Mouse (Mus musculus): ENCODE measurements around the gene Pcdh18. TPM values are rescaled to one million over a fixed set of nuclear protein-coding genes. Genes with fewer than 3 reads are reported as not detected.

Pcdh18 gene
- polyA plus RNA-seq, 1 experiment from 2014 or later: 1.9 TPM

GRCm38 (mm10) chr3:49755986-49756845 lies 909 bp downstream of the Pcdh18 start:
- Histone ChIP-seq H3K4me1 (ENCODE audit: control insufficient read depth, low read depth, low read length) (no peaks in the 10 kb centered on the region), H3K4me2 (ENCODE audit: low read depth, low read length) (peak overlapping the region; percentile 46; the same call in 1 of the 2 replicates), H3K9ac (ENCODE audit: low read depth, low read length) (no peak overlapping the region), H3K27ac (ENCODE audit: low read length) (no peak overlapping the region), H3K9me3 (replicated peaks; ENCODE audit: control insufficient read depth, low read length) (no peaks in the 10 kb centered on the region), H3K27me3 (ENCODE audit: control insufficient read depth, insufficient read depth, low read depth, low read length) (peaks cover 10% of the 10 kb centered on the region), H3K4me3 (ENCODE audit: low read depth, low read length) (peak overlapping the region; percentile 46; the same call in 1 of the 2 replicates), H3K36me3 (ENCODE audit: control insufficient read depth, insufficient read depth) (no peaks in the 10 kb centered on the region)
- 4% methylated on average over 36 of the region's 36 CpGs for WGBS (ENCODE audit: insufficient replicate concordance)
- no peak for ATAC-seq (ENCODE audit: low read depth)

DNA sequence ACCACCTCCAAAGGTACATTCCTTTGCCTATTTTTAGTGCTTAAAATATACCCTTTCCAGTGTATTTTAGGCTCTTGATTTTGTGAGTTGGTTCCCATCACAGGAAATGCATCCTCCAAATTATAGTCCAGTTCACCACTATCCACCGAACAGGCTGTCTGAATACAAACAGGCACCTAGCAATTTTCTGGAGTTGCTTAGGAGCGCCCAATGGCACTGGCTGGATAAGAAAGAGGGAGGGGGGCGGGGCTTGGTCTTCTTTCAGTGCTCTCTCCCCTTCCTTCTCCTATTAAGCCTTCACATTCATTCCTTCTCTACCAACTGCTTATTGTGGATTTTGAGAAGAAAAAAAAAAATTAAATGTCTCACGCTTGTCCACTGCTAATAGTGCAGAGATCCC lies 4.4 kb downstream of the Pcdh18 start:
- H3K36me3 ChIP-seq (ENCODE audit: control insufficient read depth, insufficient read depth): no peaks in the 10 kb centered on the region

DNA sequence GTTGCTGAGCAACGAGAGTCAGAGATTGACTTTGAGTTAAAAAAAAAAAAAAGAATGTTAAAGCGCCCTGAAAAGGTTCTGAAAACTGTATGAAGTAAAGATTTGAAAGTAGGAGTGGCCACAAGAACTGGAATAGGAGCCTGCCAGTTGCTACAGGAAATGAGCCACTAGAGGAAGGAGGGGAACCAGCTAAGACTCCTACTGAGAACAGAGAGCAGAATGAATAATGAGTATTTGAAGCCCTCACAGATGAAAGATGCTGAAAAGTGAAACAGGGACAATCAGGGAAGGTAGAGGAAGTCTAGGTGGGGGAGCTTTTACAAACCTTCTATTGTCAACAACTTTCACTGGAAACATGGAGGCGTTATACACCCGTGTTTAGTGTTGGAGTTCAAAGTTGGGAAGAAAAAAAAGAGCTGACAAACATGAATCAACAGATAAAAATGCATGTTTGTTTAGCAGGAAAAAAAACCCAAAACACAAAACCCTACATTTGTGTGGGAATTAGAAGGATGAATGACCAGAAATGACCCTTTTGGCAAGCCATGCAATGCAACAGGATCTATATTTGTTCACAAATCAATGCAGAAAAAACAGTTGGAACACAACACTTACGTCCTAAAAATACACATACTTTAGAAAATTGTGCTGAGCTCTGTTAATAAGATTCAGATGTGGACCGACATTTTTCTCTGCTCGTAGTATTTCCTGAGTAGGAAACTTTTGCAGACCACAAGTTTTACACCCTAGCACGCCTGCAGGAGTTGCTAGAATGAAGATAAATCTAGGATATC lies 7.4 kb downstream of the Pcdh18 start:
- H3K9me3 ChIP-seq (replicated peaks; ENCODE audit: control insufficient read depth, low read length): no peaks in the 10 kb centered on the region
- 48% methylated on average over 8 of the region's 8 CpGs for WGBS (ENCODE audit: insufficient replicate concordance)

More for the DNA sequence above, 4.4 kb downstream of the Pcdh18 start:
- WGBS (ENCODE audit: insufficient replicate concordance): 60% methylated on average over 4 of the region's 4 CpGs
- Histone ChIP-seq H3K4me2 (ENCODE audit: low read depth, low read length) (no peak overlapping the region), H3K27me3 (ENCODE audit: control insufficient read depth, insufficient read depth, low read depth, low read length) (peaks cover 10% of the 10 kb centered on the region), H3K9me3 (replicated peaks; ENCODE audit: control insufficient read depth, low read length) (no peaks in the 10 kb centered on the region), H3K9ac (ENCODE audit: low read depth, low read length) (no peak overlapping the region), H3K4me1 (ENCODE audit: control insufficient read depth, low read depth, low read length) (no peaks in the 10 kb centered on the region), H3K4me3 (ENCODE audit: low read depth, low read length) (no peak overlapping the region), H3K27ac (ENCODE audit: low read length) (no peak overlapping the region)
- ATAC-seq (ENCODE audit: low read depth): no peak

GRCm38 (mm10) chr3:49748054-49748453 lies 9.1 kb downstream of the Pcdh18 start:
- H3K4me1 ChIP-seq (ENCODE audit: control insufficient read depth, low read depth, low read length): no peaks in the 10 kb centered on the region
- H3K9me3 ChIP-seq (replicated peaks; ENCODE audit: control insufficient read depth, low read length): no peaks in the 10 kb centered on the region
- no peak for ATAC-seq (ENCODE audit: low read depth)
- H3K36me3 ChIP-seq (ENCODE audit: control insufficient read depth, insufficient read depth): no peaks in the 10 kb centered on the region
- 86% methylated on average over 1 of the region's 1 CpGs for WGBS (ENCODE audit: insufficient replicate concordance)
- no peak overlapping the region for H3K4me2 ChIP-seq (ENCODE audit: low read depth, low read length)
- no peaks in the 10 kb centered on the region for H3K27me3 ChIP-seq (ENCODE audit: control insufficient read depth, insufficient read depth, low read depth, low read length)
- no peak overlapping the region for H3K27ac ChIP-seq (ENCODE audit: low read length)
- H3K4me3 ChIP-seq (ENCODE audit: low read depth, low read length): no peak overlapping the region
- no peak overlapping the region for H3K9ac ChIP-seq (ENCODE audit: low read depth, low read length)

More for the DNA sequence above, 7.4 kb downstream of the Pcdh18 start:
- Histone ChIP-seq H3K4me1 (ENCODE audit: control insufficient read depth, low read depth, low read length) (no peaks in the 10 kb centered on the region), H3K4me2 (ENCODE audit: low read depth, low read length) (no peak overlapping the region), H3K27ac (ENCODE audit: low read length) (no peak overlapping the region), H3K27me3 (ENCODE audit: control insufficient read depth, insufficient read depth, low read depth, low read length) (no peaks in the 10 kb centered on the region), H3K36me3 (ENCODE audit: control insufficient read depth, insufficient read depth) (no peaks in the 10 kb centered on the region), H3K9ac (ENCODE audit: low read depth, low read length) (no peak overlapping the region), H3K4me3 (ENCODE audit: low read depth, low read length) (no peak overlapping the region)
- ATAC-seq (ENCODE audit: low read depth): no peak

DNA sequence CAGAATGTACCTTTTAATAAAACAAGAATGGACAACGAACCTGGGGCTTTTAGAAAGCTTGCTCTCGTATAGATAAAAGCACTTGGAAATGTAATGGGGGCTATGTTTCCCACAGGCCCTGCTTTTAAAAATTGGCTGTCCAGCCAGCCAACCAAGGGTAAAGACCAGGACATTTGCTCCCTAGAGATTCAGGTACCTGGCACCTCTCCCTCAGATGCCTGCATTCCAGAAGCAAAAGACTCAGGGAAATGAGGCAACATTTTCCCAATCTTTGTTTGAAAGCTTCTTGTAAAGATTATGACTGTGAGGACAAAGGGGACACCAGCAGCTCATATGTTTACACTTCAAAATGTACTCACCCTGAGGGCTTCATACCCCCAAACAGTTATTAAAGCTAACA lies 18.1 kb downstream of the Pcdh18 start:
- H3K9me3 ChIP-seq (replicated peaks; ENCODE audit: control insufficient read depth, low read length): no peaks in the 10 kb centered on the region
- H3K27ac ChIP-seq (ENCODE audit: low read length): no peak overlapping the region
- H3K4me3 ChIP-seq (ENCODE audit: low read depth, low read length): no peak overlapping the region
- ATAC-seq (ENCODE audit: low read depth): no peak
- 47% methylated on average over 2 of the region's 2 CpGs for WGBS (ENCODE audit: insufficient replicate concordance)
- no peak overlapping the region for H3K9ac ChIP-seq (ENCODE audit: low read depth, low read length)
- no peaks in the 10 kb centered on the region for H3K27me3 ChIP-seq (ENCODE audit: control insufficient read depth, insufficient read depth, low read depth, low read length)
- no peak overlapping the region for H3K4me2 ChIP-seq (ENCODE audit: low read depth, low read length)
- H3K36me3 ChIP-seq (ENCODE audit: control insufficient read depth, insufficient read depth): no peaks in the 10 kb centered on the region
- no peaks in the 10 kb centered on the region for H3K4me1 ChIP-seq (ENCODE audit: control insufficient read depth, low read depth, low read length)

GRCm38 (mm10) chr3:49738531-49738930 lies 18.6 kb downstream of the Pcdh18 start:
- Histone ChIP-seq H3K9ac (ENCODE audit: low read depth, low read length) (no peak overlapping the region), H3K36me3 (ENCODE audit: control insufficient read depth, insufficient read depth) (no peaks in the 10 kb centered on the region), H3K27ac (ENCODE audit: low read length) (no peak overlapping the region), H3K27me3 (ENCODE audit: control insufficient read depth, insufficient read depth, low read depth, low read length) (no peaks in the 10 kb centered on the region), H3K4me1 (ENCODE audit: control insufficient read depth, low read depth, low read length) (no peaks in the 10 kb centered on the region), H3K4me2 (ENCODE audit: low read depth, low read length) (no peak overlapping the region), H3K4me3 (ENCODE audit: low read depth, low read length) (no peak overlapping the region), H3K9me3 (replicated peaks; ENCODE audit: control insufficient read depth, low read length) (no peaks in the 10 kb centered on the region)
- ATAC-seq (ENCODE audit: low read depth): no peak

DNA sequence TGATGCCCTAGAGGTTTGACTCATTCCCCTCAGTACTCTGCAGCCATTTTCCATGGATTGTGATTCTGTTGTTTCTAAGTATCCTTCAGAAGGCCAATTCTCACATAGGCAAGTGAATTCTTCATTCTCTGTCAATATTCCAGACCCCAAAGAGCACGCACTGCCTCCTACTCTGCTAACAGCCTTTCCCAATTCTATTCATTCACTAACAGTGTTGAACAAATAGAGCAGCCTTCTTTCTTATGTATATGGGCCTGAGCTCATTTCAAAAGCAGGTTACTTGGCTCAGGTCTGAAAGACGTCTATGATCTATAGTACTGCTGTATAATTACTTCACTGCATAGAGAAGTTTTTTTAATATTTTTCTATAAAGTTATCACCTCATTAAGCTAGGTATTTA lies 50.6 kb downstream of the Pcdh18 start:
- Histone ChIP-seq H3K4me1 (ENCODE audit: control insufficient read depth, low read depth, low read length) (no peaks in the 10 kb centered on the region), H3K4me3 (ENCODE audit: low read depth, low read length) (no peak overlapping the region), H3K27ac (ENCODE audit: low read length) (no peak overlapping the region), H3K4me2 (ENCODE audit: low read depth, low read length) (no peak overlapping the region), H3K27me3 (ENCODE audit: control insufficient read depth, insufficient read depth, low read depth, low read length) (no peaks in the 10 kb centered on the region), H3K36me3 (ENCODE audit: control insufficient read depth, insufficient read depth) (no peaks in the 10 kb centered on the region), H3K9ac (ENCODE audit: low read depth, low read length) (no peak overlapping the region), H3K9me3 (replicated peaks; ENCODE audit: control insufficient read depth, low read length) (no peaks in the 10 kb centered on the region; the same call in 1 of the 2 replicates)
- no peak for ATAC-seq (ENCODE audit: low read depth)
- WGBS (ENCODE audit: insufficient replicate concordance): 59% methylated on average over 2 of the region's 2 CpGs

DNA sequence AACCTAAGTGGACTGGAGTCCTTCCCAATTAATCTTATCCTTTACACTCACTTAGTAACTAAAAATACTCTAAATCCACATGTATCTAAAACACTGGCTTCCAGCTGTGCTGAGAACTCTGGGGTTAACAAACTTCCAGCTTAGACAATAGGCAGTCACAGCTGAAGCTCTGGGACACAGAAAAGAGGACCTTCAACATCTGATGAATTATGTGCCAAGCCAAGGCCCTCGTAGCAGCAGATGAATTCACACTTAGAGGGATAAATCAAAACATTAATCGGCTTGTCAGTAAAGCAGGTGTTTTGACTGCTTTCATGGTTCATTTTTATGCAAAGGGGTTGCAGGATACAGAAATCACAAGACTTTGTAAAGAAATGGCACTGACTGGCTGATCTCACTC lies 57.2 kb downstream of the Pcdh18 start:
- Histone ChIP-seq H3K4me1 (ENCODE audit: control insufficient read depth, low read depth, low read length) (no peaks in the 10 kb centered on the region), H3K9ac (ENCODE audit: low read depth, low read length) (no peak overlapping the region), H3K27me3 (ENCODE audit: control insufficient read depth, insufficient read depth, low read depth, low read length) (no peaks in the 10 kb centered on the region), H3K9me3 (replicated peaks; ENCODE audit: control insufficient read depth, low read length) (no peaks in the 10 kb centered on the region; the same call in 1 of the 2 replicates), H3K4me2 (ENCODE audit: low read depth, low read length) (no peak overlapping the region), H3K27ac (ENCODE audit: low read length) (no peak overlapping the region), H3K36me3 (ENCODE audit: control insufficient read depth, insufficient read depth) (no peaks in the 10 kb centered on the region), H3K4me3 (ENCODE audit: low read depth, low read length) (no peak overlapping the region)
- ATAC-seq (ENCODE audit: low read depth): no peak
- WGBS (ENCODE audit: insufficient replicate concordance): 42% methylated on average over 2 of the region's 2 CpGs
